Mouse (Mus musculus): ENCODE results near the gene Itgal. TPM values are rescaled to one million over a fixed set of nuclear protein-coding genes. Genes with fewer than 3 reads are reported as not detected.

The Itgal gene
- total RNA-seq, 2 experiments from 2014 or later: 0.42 to 0.86 TPM

DNA sequence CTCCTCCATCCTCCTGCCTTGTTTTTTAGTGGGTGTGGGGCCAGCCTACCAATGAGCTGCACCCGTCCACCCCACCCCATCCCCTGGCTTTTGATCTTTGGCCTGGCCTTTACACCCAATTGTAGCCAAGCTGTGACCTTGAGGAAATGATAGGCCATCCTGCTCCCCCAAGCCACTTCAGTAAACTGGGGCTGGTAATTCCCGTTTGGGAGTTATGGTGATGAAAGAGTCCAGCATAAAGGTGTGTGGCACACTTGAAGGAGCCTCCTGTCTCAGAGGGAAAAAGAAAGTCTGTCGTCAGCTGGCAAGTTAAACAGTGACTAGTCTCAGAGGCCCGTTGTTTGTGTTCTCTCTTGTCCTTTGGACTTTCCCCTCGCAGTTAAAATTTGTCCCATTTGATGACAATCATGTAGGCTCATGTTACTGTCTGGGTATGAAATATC is 19.5 kb upstream of the Itgal start:
- DNase-seq (ENCODE audit: low spot score in 2 of 2): no peak

DNA sequence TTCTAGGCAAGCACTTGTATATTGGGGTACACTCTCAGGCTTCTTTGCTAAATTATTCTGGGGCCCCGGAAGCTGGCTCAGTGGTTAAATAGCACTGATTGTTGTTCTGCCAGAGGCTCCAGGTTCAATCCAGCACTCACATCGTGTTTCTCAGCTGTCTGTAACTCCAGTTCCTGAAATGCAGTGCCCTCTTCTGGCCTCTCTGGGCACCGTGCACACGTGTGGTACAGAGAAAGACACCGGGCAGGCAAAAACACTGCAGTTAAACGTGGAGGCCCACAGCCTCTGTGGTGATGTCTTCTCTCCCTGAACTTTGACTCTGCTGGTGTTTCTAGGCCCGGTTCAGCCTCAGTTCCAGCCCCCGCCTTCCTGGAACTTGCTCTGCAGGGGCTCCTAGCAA is 17.7 kb upstream of the Itgal start:
- no peak for DNase-seq (ENCODE audit: low spot score in 2 of 2)

DNA sequence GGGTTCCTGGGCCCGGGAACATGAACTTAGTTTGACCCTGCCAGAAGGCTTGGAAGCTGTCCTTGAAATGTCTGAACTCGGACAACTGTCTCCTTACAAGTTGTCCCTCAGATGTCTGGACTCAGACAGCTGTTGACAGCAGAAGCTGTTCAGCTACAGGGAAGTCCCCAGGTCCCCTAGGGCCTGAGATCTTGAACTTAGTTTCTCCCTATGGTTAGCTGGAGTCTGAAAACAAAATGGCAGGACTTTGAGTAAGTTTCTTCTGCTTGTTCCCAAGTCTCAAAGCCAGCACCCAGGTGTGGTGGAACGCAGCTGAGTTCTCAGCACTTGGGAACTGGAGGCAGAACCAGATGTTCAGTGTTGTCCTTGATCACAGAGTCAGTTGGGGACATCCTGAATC is 16.0 kb upstream of the Itgal start:
- no peak for DNase-seq (ENCODE audit: low spot score in 2 of 2)

DNA sequence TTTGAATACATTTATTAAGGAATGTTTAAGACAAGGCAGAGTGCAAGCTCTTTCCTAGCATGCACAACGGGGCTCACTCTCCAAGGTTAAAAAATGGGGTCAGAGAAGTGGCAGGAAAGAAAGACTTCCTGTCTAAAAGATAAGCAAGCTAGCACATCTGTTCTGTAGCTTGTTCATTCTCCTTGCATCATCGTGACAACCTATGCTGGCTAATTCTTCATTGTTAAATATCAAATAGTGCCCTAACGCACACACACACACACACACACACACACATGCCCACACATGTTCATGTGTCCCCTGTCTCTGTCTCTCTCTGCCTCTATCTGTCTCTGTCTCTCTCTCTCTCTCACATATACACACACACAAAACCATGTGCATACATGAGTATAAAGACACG is 14.9 kb upstream of the Itgal start:
- DNase-seq (ENCODE audit: low spot score in 2 of 2): no peak

DNA sequence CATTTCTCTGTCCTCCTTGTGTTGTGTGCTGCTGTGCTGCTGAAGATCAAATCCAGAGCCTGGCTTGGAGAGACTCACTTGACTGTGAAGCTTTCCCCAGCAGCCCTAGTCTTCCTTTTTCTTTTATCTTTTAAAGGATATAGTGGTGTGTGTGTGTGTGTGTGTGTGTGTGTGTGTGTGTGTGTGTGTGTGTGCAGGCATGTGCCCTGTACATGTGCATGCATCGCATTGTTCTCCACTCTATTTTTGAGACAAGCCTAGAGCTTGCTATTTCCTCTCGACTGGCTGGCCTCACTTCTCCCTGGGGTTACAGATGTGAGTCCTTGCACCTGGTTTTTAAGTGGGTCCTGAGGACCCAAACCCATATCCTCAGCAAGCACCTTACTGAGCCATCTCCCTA is 13.9 kb upstream of the Itgal start:
- DNase-seq (ENCODE audit: low spot score in 2 of 2): no peak

DNA sequence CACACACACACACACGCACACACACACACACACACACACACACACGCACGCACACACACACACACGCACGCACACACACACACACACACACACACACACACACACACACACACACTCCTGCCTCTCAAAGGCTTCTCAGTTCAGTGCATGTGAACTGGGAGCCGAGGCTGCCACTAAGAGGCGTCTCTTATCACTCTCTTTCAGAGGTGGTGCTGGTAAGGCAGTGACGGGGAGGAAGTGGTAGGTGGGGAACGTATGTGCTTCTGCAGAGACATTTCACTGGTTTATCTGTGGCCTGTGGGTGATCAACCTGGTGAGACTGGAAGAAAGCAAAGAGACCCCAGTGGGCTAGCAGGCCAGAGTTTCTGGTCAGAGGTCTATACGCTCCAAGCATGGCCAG is 10.9 kb upstream of the Itgal start:
- DNase-seq (ENCODE audit: low spot score in 2 of 2): no peak

DNA sequence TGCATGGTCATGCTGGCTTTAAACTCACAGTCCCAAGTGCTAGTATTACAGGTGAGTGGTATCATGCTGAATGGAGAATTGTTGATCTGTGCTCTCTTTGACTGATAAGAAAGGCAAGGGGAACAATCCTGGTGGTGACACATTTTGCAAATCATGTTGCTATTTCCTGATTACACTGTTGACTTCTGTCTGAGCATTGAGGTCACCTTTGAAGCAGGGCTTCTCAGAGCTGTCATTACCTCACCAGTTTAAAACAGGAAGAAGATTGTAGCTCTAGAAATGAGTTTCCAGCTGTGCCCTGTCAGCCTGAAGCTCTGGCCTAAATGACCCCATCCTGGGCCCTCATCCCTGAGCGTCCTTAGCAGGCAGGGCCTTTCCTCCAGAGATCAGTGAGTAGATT is 8.1 kb upstream of the Itgal start:
- DNase-seq (ENCODE audit: low spot score in 2 of 2): no peak

DNA sequence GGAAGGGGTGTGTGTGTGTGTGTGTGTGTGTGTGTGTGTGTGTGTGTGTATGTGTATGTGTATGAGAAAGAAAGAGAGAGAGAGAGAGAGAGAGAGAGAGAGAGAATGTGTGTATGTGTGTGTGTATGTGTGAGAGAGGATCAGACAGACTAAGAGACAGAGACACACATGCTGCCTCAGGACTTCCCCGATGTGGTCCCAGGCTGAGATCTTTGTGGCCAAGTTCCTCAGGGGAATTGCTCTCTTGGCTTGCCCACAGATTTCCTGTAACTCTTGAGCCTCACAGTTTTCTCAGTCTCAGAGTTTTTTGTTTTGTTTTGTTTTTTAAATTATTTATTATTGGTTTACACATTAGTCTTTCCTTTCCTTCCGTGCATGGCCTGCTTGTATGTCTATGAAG is 6.8 kb upstream of the Itgal start:
- no peak for DNase-seq (ENCODE audit: low spot score in 2 of 2)

DNA sequence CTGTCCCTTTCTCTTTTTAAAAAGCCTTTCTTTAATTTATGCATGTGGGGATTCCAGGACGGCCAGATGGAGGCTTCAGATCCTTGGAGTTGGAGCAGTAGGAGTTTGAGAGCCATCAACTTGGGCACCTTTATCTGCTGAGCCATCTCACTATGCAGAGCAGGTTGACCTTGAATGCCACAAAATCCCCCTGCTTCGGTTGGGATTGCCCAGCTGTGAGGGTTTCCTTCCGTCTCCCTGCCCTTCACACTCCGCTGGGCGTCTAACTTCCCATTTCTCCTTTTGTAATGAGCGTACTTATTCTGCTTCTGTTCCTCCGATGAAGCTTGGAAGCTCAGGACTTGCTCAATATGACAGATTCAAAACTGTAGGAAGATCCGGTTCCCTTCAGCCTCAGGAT is 5.9 kb upstream of the Itgal start:
- DNase-seq (ENCODE audit: low spot score in 2 of 2): no peak

DNA sequence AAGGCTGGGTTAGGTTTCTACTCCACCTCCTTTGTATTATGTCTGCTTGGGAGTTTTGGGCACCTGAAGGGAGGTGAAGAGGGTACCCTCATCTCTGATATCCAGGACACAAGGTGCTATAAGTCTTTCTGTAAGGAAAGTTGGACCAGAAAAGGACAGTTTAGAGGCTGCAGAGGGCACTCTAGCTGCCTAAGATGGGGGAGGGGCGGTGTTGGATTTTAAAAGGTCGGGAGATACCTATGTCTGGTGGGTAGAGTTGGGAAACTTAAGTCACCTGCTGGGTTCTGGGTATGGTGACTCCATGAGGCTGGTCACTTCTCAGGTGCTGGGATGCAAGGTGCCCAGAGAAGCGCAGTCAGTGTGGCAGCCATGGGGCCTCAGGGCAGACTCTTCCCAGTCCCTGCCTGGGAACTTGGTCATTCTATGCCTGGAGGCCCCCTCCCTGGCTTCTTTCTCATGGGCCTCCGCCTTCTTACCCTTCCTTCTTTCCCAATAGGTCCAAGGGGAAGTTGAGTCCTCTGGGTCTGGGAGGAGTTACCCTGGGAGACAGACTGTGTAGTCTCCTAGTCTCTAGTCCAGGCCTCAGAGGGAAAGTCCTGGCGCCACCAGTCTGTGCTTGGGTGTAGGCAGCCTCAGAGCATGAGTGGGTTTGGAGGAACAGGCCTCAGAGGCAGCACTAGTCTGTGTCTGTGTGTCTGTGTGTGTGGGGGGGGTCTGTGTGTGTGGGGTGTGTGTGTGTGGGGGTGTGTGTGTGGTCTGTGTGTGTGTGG is 911 bp downstream of the Itgal start:
- no peak for DNase-seq (ENCODE audit: low spot score in 2 of 2)

DNA sequence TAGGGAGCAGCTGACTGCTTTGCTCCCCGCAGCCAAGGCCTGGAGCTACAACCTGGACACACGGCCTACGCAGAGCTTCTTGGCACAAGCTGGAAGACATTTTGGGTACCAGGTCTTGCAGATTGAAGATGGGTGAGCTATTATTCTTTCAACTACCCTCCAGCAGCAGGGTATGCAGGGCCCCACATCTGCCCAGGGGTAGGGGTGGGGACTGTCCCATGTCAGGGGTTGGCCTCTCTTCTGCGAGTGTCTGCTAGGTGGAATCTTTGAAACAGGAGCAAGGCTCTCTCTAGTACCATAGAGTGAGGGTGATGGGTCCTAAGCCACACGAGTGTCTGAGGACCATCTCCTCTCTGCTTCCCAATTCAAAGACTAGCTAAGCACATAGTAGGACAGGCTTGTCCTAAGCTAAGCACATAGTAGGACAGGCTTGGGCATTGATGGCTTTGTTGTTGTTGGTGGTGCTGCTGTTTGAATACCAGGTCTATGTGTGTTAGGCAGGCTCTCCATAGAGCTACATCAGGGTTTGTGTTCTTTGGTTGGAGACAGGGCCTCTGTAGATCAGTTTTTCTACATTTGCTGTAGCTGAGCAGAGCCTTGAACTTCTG is 1.6 kb downstream of the Itgal start:
- DNase-seq (ENCODE audit: low spot score in 2 of 2): no peak

DNA sequence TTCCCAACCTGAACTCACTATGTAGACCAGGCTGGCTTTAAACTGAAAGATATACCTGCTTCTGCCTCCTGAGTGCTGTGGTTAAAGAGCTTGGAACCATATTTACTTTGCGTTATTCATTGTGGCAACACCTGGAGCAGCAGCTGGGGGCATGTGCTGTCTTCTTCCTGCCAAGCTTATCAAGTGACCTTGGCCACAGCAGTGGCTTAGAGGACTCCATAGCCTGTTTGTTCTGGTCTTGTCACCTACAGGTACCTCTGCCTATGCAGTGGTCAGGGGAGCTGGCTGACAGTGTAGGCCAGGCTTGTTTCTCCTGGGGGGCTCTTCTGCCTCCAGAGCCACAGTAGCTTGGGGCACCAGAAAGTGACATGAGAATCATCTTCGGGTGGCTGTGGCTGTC is 12.4 kb downstream of the Itgal start:
- DNase-seq (ENCODE audit: low spot score in 2 of 2): no peak

DNA sequence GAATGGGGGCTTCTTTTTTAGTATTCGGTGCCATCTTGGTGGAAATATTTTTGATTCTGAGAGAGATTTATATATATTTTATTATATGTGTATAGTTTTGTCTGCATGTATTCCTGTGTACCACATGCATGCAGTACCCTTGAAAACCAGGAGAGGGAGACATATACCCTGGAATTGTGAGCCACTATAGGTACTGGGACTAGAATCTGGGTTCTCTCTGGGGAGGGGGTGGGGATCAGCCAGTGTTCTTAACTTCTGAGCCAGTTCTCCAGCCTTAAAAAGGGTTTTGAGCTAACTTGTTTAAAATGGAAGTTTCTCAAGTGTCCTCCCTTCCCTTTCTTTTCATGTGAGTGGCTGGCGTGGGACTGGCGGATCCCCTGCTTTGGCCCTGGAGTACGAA is 12.8 kb downstream of the Itgal start:
- peak; percentile 48 to 70 for DNase-seq (ENCODE audit: low spot score in 2 of 2)

DNA sequence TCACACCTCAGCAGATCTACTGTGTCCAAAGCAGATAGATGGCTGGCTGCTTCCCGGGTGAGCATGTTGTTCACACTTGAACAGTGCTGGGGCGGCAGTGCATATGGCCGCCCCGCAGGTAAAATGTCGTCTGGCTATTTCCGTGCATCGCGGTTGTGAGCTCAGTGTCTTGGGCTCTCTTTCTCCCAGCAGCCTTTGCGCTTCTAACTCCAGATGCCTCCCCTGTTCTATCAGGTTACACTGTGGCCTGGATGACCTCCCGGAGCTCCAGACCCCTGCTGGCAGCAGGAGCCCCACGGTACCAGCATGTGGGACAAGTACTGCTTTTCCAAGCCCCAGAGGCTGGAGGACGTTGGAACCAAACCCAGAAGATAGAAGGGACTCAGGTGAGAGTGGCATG is 13.9 kb downstream of the Itgal start:
- DNase-seq (ENCODE audit: low spot score in 2 of 2): no peak

DNA sequence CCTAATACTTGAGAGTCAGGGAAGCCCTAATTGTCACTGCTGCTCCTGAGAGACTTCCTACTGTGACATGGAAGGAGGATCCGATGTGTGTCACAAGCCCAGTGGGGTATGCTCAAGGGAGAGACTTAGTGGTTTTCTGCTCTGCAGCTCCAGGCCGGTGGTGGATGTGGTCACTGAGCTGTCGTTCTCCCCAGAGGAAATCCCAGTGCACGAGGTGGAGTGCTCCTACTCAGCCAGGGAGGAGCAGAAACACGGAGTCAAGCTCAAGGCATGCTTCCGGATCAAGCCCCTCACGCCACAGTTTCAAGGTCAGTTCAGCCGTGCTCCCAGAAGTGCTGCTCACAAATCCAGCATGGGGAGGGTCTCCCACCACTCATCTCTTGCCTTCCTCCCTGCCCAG is 17.9 kb downstream of the Itgal start:
- no peak for DNase-seq (ENCODE audit: low spot score in 2 of 2)

DNA sequence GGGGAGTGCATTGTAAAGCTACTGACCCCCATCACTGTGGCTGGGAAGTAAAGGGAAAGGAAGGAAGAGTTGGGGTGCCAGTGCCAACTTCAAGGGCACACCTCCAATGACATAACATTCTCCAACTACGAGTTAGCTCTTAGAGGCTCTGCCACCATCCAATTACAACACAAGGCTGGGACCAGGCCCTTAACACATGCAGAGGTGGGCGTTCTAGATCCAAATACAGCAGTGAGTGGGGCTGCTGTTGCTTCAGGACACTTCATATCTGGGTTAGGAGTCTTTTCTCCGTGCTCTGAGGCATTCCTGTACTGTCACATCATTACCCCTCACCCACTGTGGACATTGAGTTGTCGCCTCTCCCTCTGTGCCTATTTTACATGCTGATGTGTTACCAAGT is 25.0 kb downstream of the Itgal start:
- no peak for DNase-seq (ENCODE audit: low spot score in 2 of 2)

DNA sequence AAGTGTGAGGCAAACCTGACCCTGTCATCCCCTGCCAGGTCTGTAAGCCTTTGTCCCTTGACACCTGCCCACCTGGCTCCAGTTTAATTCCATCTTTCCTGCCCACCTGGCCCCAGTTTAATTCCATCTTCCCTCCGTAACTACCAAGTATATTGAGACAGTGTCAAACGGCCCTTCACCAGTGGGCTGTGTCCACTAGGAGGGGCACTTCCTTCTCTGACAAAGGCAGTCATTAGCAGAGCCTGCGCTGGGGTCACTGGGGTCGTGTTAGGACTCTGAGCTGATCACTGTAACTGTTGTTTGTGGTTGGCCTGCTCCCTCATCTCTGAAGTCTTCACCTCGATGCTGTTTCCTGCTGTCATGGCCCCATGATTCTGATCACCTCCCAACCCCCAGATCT is 26.0 kb downstream of the Itgal start:
- no peak for DNase-seq (ENCODE audit: low spot score in 2 of 2)

DNA sequence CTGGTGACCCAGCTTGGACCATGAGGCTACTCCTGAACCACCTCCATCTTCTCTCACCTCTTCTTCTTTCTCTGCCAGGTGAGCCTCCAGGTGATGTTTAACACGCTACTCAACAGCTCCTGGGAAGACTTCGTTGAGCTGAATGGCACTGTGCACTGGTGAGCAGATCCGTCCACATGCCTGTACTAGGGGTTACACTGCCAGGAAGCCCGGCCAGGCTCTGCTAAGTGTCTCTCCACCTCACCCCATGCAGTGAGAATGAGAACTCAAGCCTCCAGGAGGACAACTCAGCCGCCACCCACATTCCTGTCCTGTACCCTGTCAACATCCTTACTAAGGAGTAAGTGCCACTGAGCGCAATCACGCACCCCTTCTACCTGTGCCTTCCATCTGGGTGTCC is 28.9 kb downstream of the Itgal start:
- DNase-seq (ENCODE audit: low spot score in 2 of 2): no peak

DNA sequence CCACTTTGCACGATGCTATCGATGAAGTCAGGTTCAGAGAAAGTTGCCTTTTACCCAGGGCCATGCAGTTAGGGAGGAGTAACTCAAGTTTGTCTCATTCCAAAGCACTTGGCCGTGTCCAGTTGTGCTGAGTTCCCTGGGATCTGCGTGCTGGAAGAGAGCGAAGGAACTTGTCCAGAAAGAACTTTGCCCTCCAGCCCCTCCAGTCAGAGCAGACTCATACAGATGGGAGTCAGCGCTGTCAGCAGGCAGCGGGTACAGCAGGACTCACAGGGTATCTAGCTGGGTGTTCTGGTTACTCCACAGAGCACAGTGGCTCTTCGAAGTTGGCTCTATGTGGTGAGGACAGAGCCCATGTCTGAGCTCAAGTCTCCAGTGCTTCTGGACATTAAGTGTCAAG is 29.5 kb downstream of the Itgal start:
- no peak for DNase-seq (ENCODE audit: low spot score in 2 of 2)

DNA sequence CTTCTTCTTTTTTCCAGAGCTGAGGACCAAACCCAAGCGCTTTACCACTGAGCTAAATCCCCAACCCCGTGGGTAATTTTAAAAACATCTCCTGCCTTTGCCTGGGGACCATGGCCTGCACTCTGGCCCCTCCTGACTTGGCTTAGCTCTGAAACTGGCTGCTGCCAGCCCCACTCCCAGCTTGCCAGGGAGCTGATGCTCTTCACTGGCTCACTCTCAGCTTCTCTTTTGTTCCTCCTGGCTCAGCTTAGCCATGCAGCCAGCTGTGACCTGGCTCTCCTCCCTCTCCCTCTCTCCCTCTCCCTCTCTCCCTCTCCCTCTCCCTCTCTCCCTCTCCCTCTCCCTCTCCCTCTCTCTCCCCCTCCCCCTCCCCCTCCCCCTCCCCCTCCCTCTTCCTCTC is 30.6 kb downstream of the Itgal start:
- DNase-seq (ENCODE audit: low spot score in 2 of 2): peak; percentile 24 to 40

DNA sequence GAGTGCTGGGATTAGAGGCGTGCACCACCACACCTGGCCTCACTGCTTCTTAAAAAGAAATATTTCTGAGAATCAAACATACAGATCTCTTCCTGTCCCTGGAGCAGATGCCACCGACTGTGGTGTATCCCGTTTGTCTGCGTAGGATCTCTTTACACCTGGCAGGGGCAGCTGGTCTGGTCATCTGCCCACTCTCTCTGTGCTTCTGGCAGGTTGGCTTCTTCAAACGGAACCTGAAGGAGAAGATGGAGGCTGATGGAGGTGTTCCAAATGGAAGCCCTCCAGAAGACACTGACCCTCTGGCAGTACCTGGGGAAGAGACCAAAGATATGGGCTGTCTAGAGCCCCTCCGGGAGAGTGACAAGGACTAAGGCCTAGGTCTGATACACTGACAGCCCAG is 37.2 kb downstream of the Itgal start:
- DNase-seq (ENCODE audit: low spot score in 2 of 2): no peak

DNA sequence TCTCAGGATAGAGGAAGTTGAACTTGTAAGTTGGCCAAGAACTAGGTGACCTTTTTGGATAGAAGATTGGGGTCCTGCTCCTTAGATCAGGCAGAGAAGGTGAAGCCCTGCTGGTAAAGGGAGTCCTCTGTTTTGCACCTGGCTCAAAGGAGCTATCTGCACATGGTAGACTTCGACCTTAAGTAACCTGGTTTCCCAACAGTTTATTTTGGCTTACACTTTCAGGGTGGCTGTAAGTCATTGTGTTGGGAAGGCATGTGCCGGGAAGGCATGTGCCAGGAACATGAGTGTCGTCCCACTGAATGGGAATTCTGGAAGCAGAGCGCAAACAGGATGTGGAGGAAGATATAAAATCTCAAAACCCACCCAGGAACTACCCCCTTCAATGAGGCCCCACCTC is 39.5 kb downstream of the Itgal start:
- no peak for DNase-seq (ENCODE audit: low spot score in 2 of 2)

DNA sequence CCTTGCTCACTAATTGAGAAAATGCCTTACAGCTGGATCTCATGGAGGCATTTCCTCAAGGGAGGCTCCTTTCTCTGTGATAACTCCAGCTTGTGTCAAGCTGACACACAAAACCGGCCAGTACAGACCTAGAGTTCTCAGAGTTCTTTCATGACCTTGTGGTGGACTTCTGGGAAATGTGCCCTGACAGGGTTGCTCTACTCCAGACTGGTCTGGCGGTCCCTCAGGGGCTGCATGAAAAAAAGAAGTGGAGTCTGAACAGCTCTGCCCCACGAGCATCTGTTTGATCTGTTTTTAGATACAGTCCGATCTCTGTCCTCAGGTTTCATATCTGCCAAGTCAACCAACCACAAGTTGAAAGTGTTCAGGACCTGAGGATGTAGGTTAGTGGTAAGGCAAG is 41.6 kb downstream of the Itgal start:
- no peak for DNase-seq (ENCODE audit: low spot score in 2 of 2)

All from left cerebral cortex, adult 18-20 months (tissue).